In the genomic region with DNA sequence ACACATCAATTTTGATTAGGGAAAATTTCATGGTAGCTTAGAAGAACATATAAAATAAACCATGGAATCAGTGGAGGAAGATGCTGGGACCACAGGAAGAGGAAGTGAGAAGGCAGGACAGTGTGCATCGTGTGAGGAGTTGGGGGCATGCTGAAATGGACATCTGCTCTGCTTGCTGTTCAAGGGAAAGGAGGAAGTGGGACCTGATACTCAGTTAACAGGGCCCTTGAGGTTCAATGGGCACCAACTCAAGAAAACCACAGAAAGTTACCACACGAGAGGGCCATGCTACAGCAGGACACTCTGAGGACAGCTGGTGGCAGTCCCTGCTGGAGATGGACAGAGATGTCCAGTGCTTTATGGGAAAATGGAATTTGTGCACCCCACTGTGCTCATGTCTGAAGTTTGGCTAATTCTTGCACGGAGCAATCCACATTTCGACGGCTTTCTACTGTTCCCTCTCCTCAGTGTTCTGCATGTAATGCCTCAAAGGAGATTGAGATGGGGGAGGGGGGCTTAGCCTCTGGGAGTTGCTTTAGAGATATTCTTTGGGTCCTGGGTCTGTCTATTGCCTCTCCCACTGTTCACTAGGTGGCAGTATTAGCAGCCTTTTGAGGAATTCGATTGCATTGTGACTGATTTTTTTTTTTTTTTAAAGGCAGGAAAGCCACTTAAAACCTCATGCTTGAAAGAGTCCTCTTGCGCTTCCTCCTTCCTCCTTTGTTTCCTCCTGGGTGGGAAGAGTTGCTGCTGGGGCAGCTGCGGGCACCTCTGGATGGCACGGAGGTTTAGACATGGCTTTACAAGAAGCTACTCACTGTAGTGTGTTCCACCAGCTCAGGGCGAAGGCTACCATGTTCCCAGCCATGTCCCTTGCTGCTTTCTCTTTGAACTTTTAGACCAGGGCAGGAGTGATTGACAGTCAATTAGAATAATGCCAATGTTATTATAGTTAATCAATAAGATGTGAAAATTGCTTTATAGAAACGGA, we compare ENCODE assay signal across 8 mouse cellular contexts.
DNase-seq lines count a peak whose midpoint lies in the region; ATAC-seq and TF ChIP-seq lines count a peak whose summit lies in the region.

No protein-coding gene starts in this region.

- H3K27ac ChIP-seq in intestine, embryonic 15.5 days: no peak overlapping the region
- H3K27ac ChIP-seq in intestine, embryonic 16.5 days (ENCODE audit: low read length): no peak overlapping the region
- H3K27ac ChIP-seq in forebrain, embryonic 13.5 days: no peak overlapping the region
- H3K27ac ChIP-seq in intestine, postnatal 0 days (ENCODE audit: low read depth, low read length): no peak overlapping the region

- no peak overlapping the region for H3K9ac ChIP-seq in intestine, embryonic 15.5 days
- H3K9ac ChIP-seq in intestine, embryonic 16.5 days (ENCODE audit: low read depth, low read length): no peak overlapping the region
- H3K9ac ChIP-seq in forebrain, embryonic 13.5 days: no peak overlapping the region
- H3K9ac ChIP-seq in intestine, postnatal 0 days (ENCODE audit: low read depth, low read length): no peak overlapping the region

- no peak overlapping the region for H3K4me3 ChIP-seq in intestine, embryonic 15.5 days (replicated peaks)
- no peak overlapping the region for H3K4me3 ChIP-seq in intestine, embryonic 16.5 days (ENCODE audit: low read length)
- no peak overlapping the region for H3K4me3 ChIP-seq in forebrain, embryonic 13.5 days
- H3K4me3 ChIP-seq in intestine, postnatal 0 days (ENCODE audit: low read depth, low read length): no peak overlapping the region

- H3K27me3 ChIP-seq in intestine, embryonic 15.5 days (replicated peaks): no peaks in the 10 kb centered on the region
- no peaks in the 10 kb centered on the region for H3K27me3 ChIP-seq in intestine, embryonic 16.5 days (replicated peaks; ENCODE audit: control insufficient read depth, insufficient read depth, low read length)
- H3K27me3 ChIP-seq in forebrain, embryonic 13.5 days: no peaks in the 10 kb centered on the region
- no peaks in the 10 kb centered on the region for H3K27me3 ChIP-seq in intestine, postnatal 0 days (replicated peaks; ENCODE audit: control insufficient read depth, insufficient read depth, low read length)
- no peaks in the 10 kb centered on the region for H3K27me3 ChIP-seq in splenic B cell, adult 2 months (ENCODE audit: control insufficient read depth, insufficient read depth, low read length, poor library complexity, severe bottlenecking)

- no peaks in the 10 kb centered on the region for H3K9me3 ChIP-seq in intestine, embryonic 15.5 days
- H3K9me3 ChIP-seq in intestine, embryonic 16.5 days (ENCODE audit: control insufficient read depth, low read length): no peaks in the 10 kb centered on the region
- H3K9me3 ChIP-seq in forebrain, embryonic 13.5 days (replicated peaks): no peaks in the 10 kb centered on the region
- H3K9me3 ChIP-seq in intestine, postnatal 0 days (ENCODE audit: control insufficient read depth): no peaks in the 10 kb centered on the region

- 46% methylated on average over 11 of the region's 11 CpGs for WGBS in intestine, embryonic 15.5 days
- WGBS in intestine, embryonic 16.5 days: 48% methylated on average over 11 of the region's 11 CpGs
- WGBS in forebrain, embryonic 13.5 days: 31% methylated on average over 11 of the region's 11 CpGs
- WGBS in intestine, postnatal 0 days: 56% methylated on average over 11 of the region's 11 CpGs

- DNase-seq in Muller cell, postnatal 12 days (ENCODE audit: inconsistent ontology term): peak; percentile 56
- peak; percentile 56 for DNase-seq in lung, postnatal 25 days (ENCODE audit: low spot score)
- peak; percentile 34 for DNase-seq in splenic B cell, adult 2 months (ENCODE audit: low read depth, low spot score)
- no peak for DNase-seq in cerebellum, adult 8-10 months

- H3K36me3 ChIP-seq in intestine, embryonic 15.5 days: no peaks in the 10 kb centered on the region
- no peaks in the 10 kb centered on the region for H3K36me3 ChIP-seq in intestine, embryonic 16.5 days (ENCODE audit: control insufficient read depth, insufficient read depth, low read length)
- no peaks in the 10 kb centered on the region for H3K36me3 ChIP-seq in forebrain, embryonic 13.5 days (ENCODE audit: poor library complexity, severe bottlenecking)
- no peaks in the 10 kb centered on the region for H3K36me3 ChIP-seq in intestine, postnatal 0 days (ENCODE audit: control insufficient read depth, insufficient read depth)
- H3K36me3 ChIP-seq in splenic B cell, adult 2 months (ENCODE audit: control insufficient read depth, insufficient read depth, low read length, poor library complexity, severe bottlenecking): no peaks in the 10 kb centered on the region

- peak; percentile 45; the same call in 1 of the 2 replicates for ATAC-seq in intestine, embryonic 15.5 days
- ATAC-seq in intestine, embryonic 16.5 days: no peak
- peak; percentile 86 for ATAC-seq in forebrain, embryonic 13.5 days
- no peak for ATAC-seq in intestine, postnatal 0 days

- peaks cover 11% of the 10 kb centered on the region for H3K4me1 ChIP-seq in intestine, embryonic 15.5 days (replicated peaks)
- H3K4me1 ChIP-seq in intestine, embryonic 16.5 days (ENCODE audit: control insufficient read depth, insufficient read depth, low read length): peaks cover 7% of the 10 kb centered on the region; the same call in 1 of the 2 replicates
- H3K4me1 ChIP-seq in forebrain, embryonic 13.5 days: peaks cover 15% of the 10 kb centered on the region
- H3K4me1 ChIP-seq in intestine, postnatal 0 days (replicated peaks; ENCODE audit: control insufficient read depth, insufficient read depth, low read length): peaks cover 8% of the 10 kb centered on the region; the same call in 1 of the 2 replicates

- TF ChIP-seq CTCF in intestine, postnatal 0 days (IDR thresholded peaks at IDR 0.05; ENCODE audit: low read depth): peak; percentile 80

- no peak overlapping the region for H3K4me2 ChIP-seq in intestine, embryonic 15.5 days (replicated peaks)
- no peak overlapping the region for H3K4me2 ChIP-seq in intestine, embryonic 16.5 days (ENCODE audit: low read depth, low read length)
- H3K4me2 ChIP-seq in forebrain, embryonic 13.5 days: peak overlapping the region; percentile 12; the same call in 1 of the 2 replicates
- no peak overlapping the region for H3K4me2 ChIP-seq in intestine, postnatal 0 days (replicated peaks; ENCODE audit: low read depth)

Comparison
In these comparisons a context has a peak if more than half of its experiments do, and no peak if none do; other contexts are left out.
1. ATAC-seq: peak in intestine, embryonic 15.5 days (single experiment) and forebrain, embryonic 13.5 days (single experiment); none in intestine, embryonic 16.5 days (single experiment) and intestine, postnatal 0 days (single experiment).